Mouse (Mus musculus) kidney, embryonic 16.5 days (tissue): Measurements from ENCODE around the gene Nprl2. TPM values are rescaled to one million over a fixed set of nuclear protein-coding genes. Genes with fewer than 3 reads are reported as not detected.
A peak's percentile ranks its signal among the peaks of the same experiment; 100 is the strongest.

ENCODE experiments used
- ATAC-seq: fragments of 200-750 bp; cut with Nextera tagmentation; 2 replicates; pipeline ENCODE4 v1.8.0; 2017; ENCODE audit warnings: moderate TSS enrichment; ENCODE audit not compliant: low FRiP score, low TSS enrichment
- H3K27ac ChIP-seq: fragments of 300-500 bp; sonication (generic); 2 replicates; pipeline ENCODE4 v1.5.1; 2014; ENCODE audit warnings: low read length
- H3K27me3 ChIP-seq: fragments of 300-500 bp; sonication (generic); 2 replicates; pipeline ENCODE4 v1.6.1; 2014; ENCODE audit warnings: low read length, control low read depth, mixed read lengths; ENCODE audit not compliant: insufficient read depth
- H3K36me3 ChIP-seq: fragments of 300-500 bp; sonication (generic); 2 replicates; pipeline ENCODE4 v1.6.1; 2014; ENCODE audit warnings: low read length, control low read depth, mixed read lengths; ENCODE audit not compliant: insufficient read depth
- H3K4me1 ChIP-seq: fragments of 300-500 bp; sonication (generic); 2 replicates; pipeline ENCODE4 v1.6.1; 2014; ENCODE audit warnings: low read length, control low read depth, mixed read lengths; ENCODE audit not compliant: insufficient read depth
- H3K4me2 ChIP-seq: fragments of 300-500 bp; sonication (generic); replicated peaks from 2 replicates; pipeline ENCODE4 v1.6.1; 2014; ENCODE audit warnings: low read depth, low read length
- H3K4me3 ChIP-seq: fragments of 300-500 bp; sonication (generic); 2 replicates; pipeline ENCODE4 v1.5.1; 2014; ENCODE audit warnings: mild to moderate bottlenecking, low read length
- H3K9ac ChIP-seq: fragments of 300-500 bp; sonication (generic); replicated peaks from 2 replicates; pipeline ENCODE4 v1.6.1; 2014; ENCODE audit warnings: low read length
- H3K9me3 ChIP-seq: fragments of 300-500 bp; sonication (generic); 2 replicates; pipeline ENCODE4 v1.6.1; 2016; ENCODE audit warnings: low read length, control low read depth
- WGBS: fragments of 180-500 bp; shearing (Covaris S2); extraction: QIAGEN DNeasy Blood & Tissue Kit; methylation state at CpG from one replicate; pipeline ENCODE4 v1.1.7; 2014; 5-methylcytosine and 5-hydroxymethylcytosine counted together
- polyA plus RNA-seq: library from polyadenylated mRNA; unstranded; fragments of >200 nt; fragmentation: Nextera tagmentation; extraction: Ambion mirVana; gene quantifications from 2 replicates; pipeline ENCODE4 v1.2.1, GENCODE M21; 2015

The Nprl2 gene
- polyA plus RNA-seq, result 57.0 and 59.0 TPM in 2 replicates

DNA sequence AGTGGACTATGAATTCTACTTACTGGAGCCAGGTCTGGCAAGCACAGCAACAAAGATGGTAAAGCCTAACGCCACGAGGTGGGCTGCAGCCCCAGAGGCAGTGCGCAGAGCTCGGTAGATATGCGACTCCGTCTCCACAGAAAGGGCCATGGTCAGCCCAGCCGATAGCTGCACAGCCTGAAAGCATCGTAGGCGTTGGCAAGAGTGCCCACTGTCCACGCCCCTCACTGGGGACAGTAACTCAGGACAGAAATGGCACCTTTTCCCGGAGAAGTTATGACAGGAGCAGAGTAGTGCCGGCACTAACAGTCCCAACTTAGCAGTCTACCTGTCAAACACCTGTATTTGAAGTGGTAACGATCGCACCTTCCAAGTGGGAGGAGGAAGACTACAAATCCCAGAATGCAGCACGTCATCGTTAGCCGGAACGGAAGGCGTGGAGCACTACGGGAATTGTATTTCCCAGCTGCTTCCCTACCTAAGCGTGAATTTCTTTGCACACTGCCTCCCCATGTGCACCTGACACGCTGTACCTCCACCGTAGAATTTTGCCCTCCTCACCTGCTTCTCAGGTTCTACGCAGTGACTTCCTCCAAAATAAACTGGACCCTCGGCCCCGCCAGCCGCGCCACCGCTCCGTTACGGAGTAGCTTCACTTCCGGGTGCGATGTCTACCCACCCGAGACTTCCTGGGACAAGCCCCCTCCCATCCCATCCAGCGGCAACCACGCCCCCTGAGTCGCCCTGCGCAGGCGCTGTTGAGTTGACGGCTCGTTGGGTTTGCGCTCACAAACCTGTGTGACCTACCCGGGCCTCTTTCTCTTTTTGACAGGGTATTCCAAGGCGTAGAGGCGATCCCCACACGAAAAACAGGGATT is at the start of gene Nprl2, which contains the start of gene Cyb561d2:
TSS of gene Nprl2 (plus strand) at position 753 of the 878 bp plus-strand sequence.
TSS of gene Cyb561d2 (minus strand) at position 720 of the 878 bp plus-strand sequence.
- H3K36me3 ChIP-seq, result peaks cover 43% of the 10 kb centered on the region
- H3K4me1 ChIP-seq, result peaks cover 25% of the 10 kb centered on the region
- H3K27me3 ChIP-seq, result no peaks in the 10 kb centered on the region
- H3K27ac ChIP-seq, result peak within 1 kb of the TSS; percentile 78
- H3K4me3 ChIP-seq, result peak within 1 kb of the TSS; percentile 73
- ATAC-seq, result peak; percentile 86
- peak within 1 kb of the TSS; percentile 89 for H3K4me2 ChIP-seq
- WGBS, result under 1% methylated on average over 46 of the region's 46 CpGs
- peak within 1 kb of the TSS; percentile 75 for H3K9ac ChIP-seq
- no peaks in the 10 kb centered on the region for H3K9me3 ChIP-seq

DNA sequence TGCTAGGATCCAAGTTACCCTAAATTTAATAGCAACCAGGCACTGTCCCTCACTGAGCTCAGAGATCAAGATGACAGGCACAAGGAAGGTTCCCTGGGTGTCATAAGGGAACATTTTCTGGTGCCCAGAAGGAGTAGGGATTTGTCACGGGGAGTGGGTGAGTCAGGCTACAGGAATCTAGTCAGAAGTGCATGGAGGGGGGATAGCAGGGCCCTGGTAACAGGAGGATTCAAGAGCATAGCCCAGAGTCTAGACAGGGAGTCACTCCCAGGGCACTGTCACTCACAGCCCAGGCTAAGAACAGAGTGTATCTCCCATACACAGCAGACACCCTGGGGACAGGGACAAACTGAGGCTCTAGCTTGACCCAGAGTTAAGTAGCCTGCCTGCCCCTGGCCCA is 48.5 kb upstream of the Nprl2 start:
- ATAC-seq, result no peak
- no peaks in the 10 kb centered on the region for H3K36me3 ChIP-seq
- H3K4me3 ChIP-seq, result no peak overlapping the region
- no peak overlapping the region for H3K4me2 ChIP-seq
- no peaks in the 10 kb centered on the region for H3K4me1 ChIP-seq
- H3K9ac ChIP-seq, result no peak overlapping the region
- no peaks in the 10 kb centered on the region for H3K27me3 ChIP-seq
- H3K27ac ChIP-seq, result no peak overlapping the region
- no peaks in the 10 kb centered on the region for H3K9me3 ChIP-seq
- 60% methylated on average over 1 of the region's 1 CpGs for WGBS

DNA sequence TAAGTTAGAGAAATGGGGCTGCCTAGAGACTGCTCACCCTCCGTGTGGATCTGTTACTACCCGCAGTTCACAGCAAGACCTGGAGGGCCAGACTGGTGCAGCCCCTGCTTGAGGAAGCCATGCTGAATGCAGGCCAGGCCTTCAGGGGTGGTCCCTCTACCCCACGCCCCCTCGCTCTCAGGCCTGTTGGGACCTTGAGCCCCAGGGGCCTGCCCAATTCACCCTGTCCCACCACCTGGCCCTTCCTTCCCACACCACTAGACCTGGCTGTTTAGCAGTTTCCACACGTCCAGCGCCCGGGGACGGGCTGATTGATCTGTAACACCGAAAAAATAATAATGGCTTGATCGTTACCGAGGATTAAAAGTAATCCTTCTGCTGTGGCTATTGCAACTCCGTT is 47.8 kb upstream of the Nprl2 start:
- 79% methylated on average over 12 of the region's 12 CpGs for WGBS
- Histone ChIP-seq H3K9ac (no peak overlapping the region), H3K36me3 (no peaks in the 10 kb centered on the region), H3K27me3 (no peaks in the 10 kb centered on the region), H3K4me3 (no peak overlapping the region), H3K9me3 (no peaks in the 10 kb centered on the region), H3K4me2 (no peak overlapping the region), H3K27ac (no peak overlapping the region), H3K4me1 (no peaks in the 10 kb centered on the region)
- no peak for ATAC-seq

DNA sequence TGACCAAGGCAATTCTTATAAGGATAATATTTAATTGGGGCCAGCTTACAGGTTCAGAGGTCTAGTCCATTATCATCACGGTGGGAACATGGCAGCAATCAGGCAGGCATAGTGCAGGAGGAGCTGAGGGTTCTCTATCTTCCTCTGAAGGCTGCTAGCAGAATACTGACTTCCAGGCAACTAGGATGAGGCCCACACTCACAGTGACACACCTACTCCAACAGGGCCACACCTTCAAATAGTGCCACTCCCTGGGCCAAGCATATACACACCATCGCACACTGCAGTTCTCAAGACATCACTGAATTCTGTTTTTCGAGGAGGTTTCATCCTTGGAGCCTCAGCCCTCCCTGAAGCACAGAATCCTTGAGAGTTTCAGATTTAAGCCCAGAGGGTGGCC is 45.7 kb upstream of the Nprl2 start:
- H3K27me3 ChIP-seq, result no peaks in the 10 kb centered on the region

DNA sequence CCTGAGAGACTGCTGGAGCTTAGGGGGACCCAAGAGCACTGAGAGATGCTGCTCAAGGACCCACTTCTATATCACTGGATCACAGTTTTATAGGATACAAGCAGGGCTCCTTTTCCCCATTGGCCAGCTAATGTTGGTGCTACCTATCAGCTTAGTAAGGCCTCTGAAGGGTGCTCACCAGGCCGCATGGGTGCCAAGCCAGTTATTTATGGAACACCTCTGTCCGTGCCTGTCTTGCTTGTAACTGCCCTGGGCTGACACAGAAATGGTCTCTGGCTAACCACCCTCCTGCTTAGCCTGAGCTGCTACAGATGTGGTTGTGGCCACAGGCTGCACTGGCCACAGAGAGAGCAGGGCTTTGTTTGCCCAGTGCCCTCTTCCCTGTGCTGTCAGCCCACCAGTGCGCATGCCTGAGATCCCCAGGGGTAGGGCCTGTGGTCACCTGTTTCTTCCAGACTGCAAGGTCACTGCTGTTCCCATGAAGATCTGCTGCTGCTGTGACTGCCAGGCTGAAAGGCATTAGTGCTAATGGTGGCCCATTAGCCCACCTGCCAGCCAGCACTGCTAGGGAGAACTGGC is 41.2 kb upstream of the Nprl2 start:
- Histone ChIP-seq H3K9ac (no peak overlapping the region), H3K27ac (no peak overlapping the region), H3K4me2 (no peak overlapping the region), H3K27me3 (no peaks in the 10 kb centered on the region), H3K9me3 (no peaks in the 10 kb centered on the region), H3K4me1 (no peaks in the 10 kb centered on the region), H3K4me3 (no peak overlapping the region), H3K36me3 (no peaks in the 10 kb centered on the region)
- no peak for ATAC-seq
- WGBS, result 64% methylated on average over 3 of the region's 3 CpGs

More for the DNA sequence above, 45.7 kb upstream of the Nprl2 start:
- H3K4me2 ChIP-seq, result no peak overlapping the region
- H3K9ac ChIP-seq, result no peak overlapping the region
- no peak for ATAC-seq
- 83% methylated on average over 3 of the region's 3 CpGs for WGBS
- no peaks in the 10 kb centered on the region for H3K4me1 ChIP-seq
- no peak overlapping the region for H3K27ac ChIP-seq
- H3K36me3 ChIP-seq, result no peaks in the 10 kb centered on the region
- no peak overlapping the region for H3K4me3 ChIP-seq
- H3K9me3 ChIP-seq, result no peaks in the 10 kb centered on the region

DNA sequence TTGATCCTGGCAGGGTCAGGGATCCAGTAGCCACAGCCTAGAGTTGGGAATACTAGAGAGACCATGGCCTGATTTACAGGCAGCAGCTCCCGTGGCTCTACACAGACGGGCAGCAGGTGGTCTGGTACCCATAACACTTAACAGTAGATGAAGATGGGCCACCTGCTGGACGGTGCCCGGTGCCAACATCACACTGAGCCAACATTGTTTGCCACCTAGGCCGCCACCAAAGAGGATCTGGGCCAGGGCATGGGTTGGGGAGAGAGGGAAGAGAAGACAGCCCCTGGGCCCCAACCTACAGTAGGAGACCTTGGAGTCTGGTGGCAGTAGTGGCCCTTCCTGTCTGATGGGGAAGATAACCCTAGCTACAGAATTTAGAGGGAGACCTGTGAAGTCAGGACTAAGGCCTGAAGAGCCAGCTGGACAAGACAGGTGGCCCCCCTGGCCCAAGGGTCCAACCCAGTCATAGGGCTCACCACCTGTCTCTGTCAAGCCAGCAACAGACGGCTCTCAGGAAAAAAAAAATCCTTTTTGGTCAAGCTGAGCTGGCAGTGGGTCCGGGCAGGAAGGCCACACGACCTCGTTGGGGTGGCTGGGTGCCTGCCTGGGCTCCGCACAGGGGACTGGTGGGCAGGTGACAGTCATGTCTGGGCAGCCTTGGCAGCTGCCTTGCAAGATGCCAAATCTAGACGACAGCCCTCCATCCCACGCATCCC is 39.7 kb upstream of the Nprl2 start:
- ATAC-seq, result no peak
- 80% methylated on average over 12 of the region's 12 CpGs for WGBS
- no peak overlapping the region for H3K4me3 ChIP-seq

DNA sequence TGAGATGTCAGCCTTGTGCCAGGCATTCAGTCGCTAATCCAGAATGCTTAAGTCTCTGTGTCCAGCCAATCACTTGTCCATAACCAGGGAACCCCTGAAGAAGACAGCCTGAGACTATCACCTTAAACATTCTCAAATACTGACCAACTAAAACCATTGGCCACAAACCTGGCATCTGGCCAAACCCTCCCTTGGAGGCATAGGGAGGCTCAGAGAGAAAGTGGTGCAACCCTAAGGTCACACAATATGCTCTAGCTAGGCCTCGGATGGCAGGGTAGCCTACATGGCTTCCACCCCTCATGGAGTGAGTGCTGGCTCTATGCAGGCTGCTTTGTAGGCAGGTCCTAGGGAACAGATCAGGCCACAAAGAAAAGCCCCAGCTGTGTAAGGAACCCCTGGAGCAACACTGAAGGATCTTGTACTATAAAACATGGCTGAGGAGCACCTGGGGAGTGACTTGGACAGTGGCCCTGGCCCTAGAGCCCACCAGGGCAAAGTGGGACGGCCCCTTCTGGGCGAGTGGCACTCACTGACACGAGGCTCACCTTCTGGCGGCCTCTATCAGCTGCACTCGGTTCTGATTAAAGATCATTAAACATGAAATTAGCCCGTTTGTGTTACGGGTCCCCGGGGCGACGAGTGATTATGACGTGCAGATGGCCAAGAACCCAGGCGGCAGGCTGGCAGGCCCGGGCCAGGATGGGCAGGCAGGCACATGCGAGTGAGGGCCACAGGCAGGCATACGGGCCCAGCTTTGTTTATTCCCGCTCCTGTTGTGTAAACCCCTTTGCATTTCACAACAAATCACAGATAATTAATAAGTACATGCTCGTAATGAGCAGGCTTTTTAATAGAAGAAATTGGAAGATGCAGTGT is 37.1 kb upstream of the Nprl2 start:
- no peak overlapping the region for H3K27ac ChIP-seq
- ATAC-seq, result no peak
- peaks cover 15% of the 10 kb centered on the region for H3K4me1 ChIP-seq
- WGBS, result 76% methylated on average over 19 of the region's 19 CpGs
- H3K36me3 ChIP-seq, result no peaks in the 10 kb centered on the region
- H3K4me3 ChIP-seq, result no peak overlapping the region
- H3K9ac ChIP-seq, result no peak overlapping the region
- no peak overlapping the region for H3K4me2 ChIP-seq
- H3K9me3 ChIP-seq, result no peaks in the 10 kb centered on the region
- no peaks in the 10 kb centered on the region for H3K27me3 ChIP-seq

More for the DNA sequence above, 39.7 kb upstream of the Nprl2 start:
- Histone ChIP-seq H3K4me2 (no peak overlapping the region), H3K9ac (no peak overlapping the region), H3K9me3 (no peaks in the 10 kb centered on the region), H3K4me1 (peaks cover 4% of the 10 kb centered on the region; the same call in 1 of the 2 replicates), H3K27ac (no peak overlapping the region), H3K27me3 (no peaks in the 10 kb centered on the region), H3K36me3 (no peaks in the 10 kb centered on the region)

DNA sequence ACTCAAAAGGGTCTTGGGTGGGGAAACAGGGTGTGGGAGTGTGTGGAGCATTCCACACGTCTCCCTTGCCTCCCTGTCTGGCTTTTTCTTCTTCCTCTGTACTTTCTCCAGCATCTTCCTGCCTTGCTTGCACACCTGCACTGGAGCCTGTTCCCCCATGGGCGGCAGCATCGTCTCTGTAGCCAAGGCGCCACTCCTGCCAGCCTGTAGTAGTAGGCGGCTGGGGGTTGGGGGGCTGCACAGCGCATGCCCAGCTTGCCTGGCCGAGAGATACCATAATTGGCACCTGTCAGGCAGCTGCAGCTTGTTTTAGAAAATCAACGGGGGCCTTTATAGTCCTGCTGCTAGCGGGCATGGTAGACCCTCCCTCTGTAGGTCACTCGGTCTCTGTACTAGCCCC is 33.8 kb upstream of the Nprl2 start:
- 52% methylated on average over 10 of the region's 10 CpGs for WGBS
- peaks cover 41% of the 10 kb centered on the region for H3K4me1 ChIP-seq

More for the DNA sequence above, 33.8 kb upstream of the Nprl2 start:
- H3K27ac ChIP-seq, result no peak overlapping the region
- H3K27me3 ChIP-seq, result no peaks in the 10 kb centered on the region
- no peaks in the 10 kb centered on the region for H3K9me3 ChIP-seq
- H3K36me3 ChIP-seq, result no peaks in the 10 kb centered on the region
- no peak for ATAC-seq
- no peak overlapping the region for H3K4me3 ChIP-seq
- H3K4me2 ChIP-seq, result no peak overlapping the region
- no peak overlapping the region for H3K9ac ChIP-seq
